Mouse (Mus musculus) embryonic facial prominence, embryonic 12.5 days (tissue): Measurements from ENCODE around the gene Bod1l. TPM values are rescaled to one million over a fixed set of nuclear protein-coding genes. Genes with fewer than 3 reads are reported as not detected.

Source experiments
- ATAC-seq: fragments of 200-750 bp; cut with Nextera tagmentation; 2 replicates; pipeline ENCODE4 v1.8.0; 2017; ENCODE audit not compliant: insufficient number of reproducible peaks, insufficient read depth, low FRiP score, low TSS enrichment
- H3K27ac ChIP-seq: fragments of 300-500 bp; sonication (generic); 2 replicates; pipeline ENCODE4 v1.5.1; 2016; ENCODE audit warnings: mild to moderate bottlenecking
- H3K27me3 ChIP-seq: fragments of 300-500 bp; sonication (generic); 2 replicates; pipeline ENCODE4 v1.6.1; 2016; ENCODE audit warnings: mild to moderate bottlenecking, moderate library complexity
- H3K36me3 ChIP-seq: fragments of 300-500 bp; sonication (generic); 2 replicates; pipeline ENCODE4 v1.6.1; 2016; ENCODE audit warnings: mild to moderate bottlenecking
- H3K4me1 ChIP-seq: fragments of 300-500 bp; sonication (generic); 2 replicates; pipeline ENCODE4 v1.6.1; 2016
- H3K4me2 ChIP-seq: fragments of 300-500 bp; sonication (generic); replicated peaks from 2 replicates; pipeline ENCODE4 v1.6.1; 2016; ENCODE audit warnings: mild to moderate bottlenecking, moderate library complexity
- H3K4me3 ChIP-seq: fragments of 300-500 bp; sonication (generic); 2 replicates; pipeline ENCODE4 v1.5.1; 2016; ENCODE audit warnings: mild to moderate bottlenecking
- H3K9ac ChIP-seq: fragments of 300-500 bp; sonication (generic); 2 replicates; pipeline ENCODE4 v1.6.1; 2016; ENCODE audit warnings: mild to moderate bottlenecking, moderate library complexity
- H3K9me3 ChIP-seq: fragments of 300-500 bp; sonication (generic); 2 replicates; pipeline ENCODE4 v1.6.1; 2016; ENCODE audit warnings: mild to moderate bottlenecking, moderate library complexity
- WGBS: fragments of 180-500 bp; shearing (Covaris S2); methylation state at CpG from one replicate; pipeline ENCODE4 v1.1.7; 2016; 5-methylcytosine and 5-hydroxymethylcytosine counted together
- polyA plus RNA-seq: library from polyadenylated mRNA; unstranded; fragments of >200 nt; fragmentation: Nextera tagmentation; extraction: Ambion mirVana; gene quantifications from 2 replicates; pipeline ENCODE4 v1.2.1, GENCODE M21; 2016

Bod1l gene
- polyA plus RNA-seq, 1 experiment from 2014 or later, result 30.9 TPM

GRCm38 (mm10) chr5:41763731-41764721 is 80.1 kb downstream of the Bod1l start, which contains the start of gene Nkx3-2:
Nkx3-2 (minus strand) TSS chr5:41764501.
- Histone ChIP-seq H3K27me3 (peaks cover 72% of the 10 kb centered on the region), H3K36me3 (no peaks in the 10 kb centered on the region), H3K9ac (peak within 1 kb of the TSS; percentile 53), H3K9me3 (no peaks in the 10 kb centered on the region), H3K4me1 (peaks cover 16% of the 10 kb centered on the region), H3K4me3 (peak within 1 kb of the TSS; percentile 39), H3K27ac (no peak within 1 kb of the TSS; the same call in 1 of the 2 replicates), H3K4me2 (peak within 1 kb of the TSS; percentile 76)
- peak; percentile 66 for ATAC-seq
- WGBS, result 0% methylated on average over 77 of the region's 79 CpGs

GRCm38 (mm10) chr5:41762947-41763730 is 81.0 kb downstream of the Bod1l start:
- Histone ChIP-seq H3K4me2 (peak overlapping the region; percentile 76), H3K4me1 (peaks cover 16% of the 10 kb centered on the region), H3K27ac (no peak overlapping the region), H3K9ac (peak overlapping the region; percentile 53), H3K9me3 (no peaks in the 10 kb centered on the region), H3K4me3 (peak overlapping the region; percentile 39), H3K36me3 (no peaks in the 10 kb centered on the region), H3K27me3 (peaks cover 77% of the 10 kb centered on the region)
- peak; percentile 24; the same call in 1 of the 2 replicates for ATAC-seq
- under 1% methylated on average over 41 of the region's 41 CpGs for WGBS

DNA sequence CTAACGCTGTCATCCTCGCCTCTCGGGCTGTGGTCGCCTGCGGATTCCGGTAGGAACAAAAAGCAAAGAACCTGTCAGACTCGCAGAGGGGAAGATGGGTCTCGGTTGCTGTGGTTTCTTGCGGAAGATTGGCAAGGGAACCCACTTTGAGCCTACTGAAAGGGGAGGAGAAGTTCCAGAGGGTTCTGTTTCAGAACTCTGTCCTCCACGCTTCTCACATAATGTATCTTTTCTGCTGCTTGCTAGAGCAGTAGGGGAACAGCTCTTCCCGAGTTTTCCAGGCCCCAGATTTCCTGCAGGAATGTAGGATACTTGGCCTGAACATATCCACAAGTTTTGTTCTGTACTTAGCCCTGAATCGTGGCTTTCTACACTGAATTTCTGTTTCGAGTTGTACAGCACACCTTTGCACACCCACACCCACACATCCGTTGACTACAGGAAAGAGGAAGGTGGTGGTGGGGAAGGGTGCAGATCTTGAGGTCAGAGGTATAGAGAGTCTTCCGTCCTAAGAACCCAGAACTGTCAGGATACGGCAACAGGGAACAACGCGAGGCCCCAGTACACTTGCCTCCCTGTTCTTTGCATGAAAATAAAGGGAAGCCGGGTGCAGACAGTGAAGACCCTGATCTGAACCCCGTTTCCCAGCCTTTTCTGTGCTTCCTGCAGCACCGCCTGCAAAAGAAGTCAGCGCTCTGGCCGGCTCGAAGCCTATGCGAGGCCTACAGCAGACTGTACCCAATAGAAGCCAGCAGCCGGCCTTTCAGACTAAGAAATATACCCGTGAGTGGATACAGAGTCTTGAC is 81.8 kb downstream of the Bod1l start:
- ATAC-seq, result no peak

GRCm38 (mm10) chr5:41761509-41762140 is 82.5 kb downstream of the Bod1l start:
- no peaks in the 10 kb centered on the region for H3K36me3 ChIP-seq
- peaks cover 16% of the 10 kb centered on the region for H3K4me1 ChIP-seq
- peak overlapping the region; percentile 39 for H3K4me3 ChIP-seq
- ATAC-seq, result no peak
- peak overlapping the region; percentile 76 for H3K4me2 ChIP-seq
- H3K9me3 ChIP-seq, result no peaks in the 10 kb centered on the region
- H3K9ac ChIP-seq, result peak overlapping the region; percentile 34; the same call in 1 of the 2 replicates
- under 1% methylated on average over 53 of the region's 56 CpGs for WGBS
- H3K27me3 ChIP-seq, result peaks cover 77% of the 10 kb centered on the region
- no peak overlapping the region for H3K27ac ChIP-seq

More for the DNA sequence above, 81.8 kb downstream of the Bod1l start:
- peaks cover 16% of the 10 kb centered on the region for H3K4me1 ChIP-seq
- 2% methylated on average over 27 of the region's 27 CpGs for WGBS
- no peaks in the 10 kb centered on the region for H3K9me3 ChIP-seq
- H3K36me3 ChIP-seq, result no peaks in the 10 kb centered on the region
- peak overlapping the region; percentile 53; the same call in 1 of the 2 replicates for H3K9ac ChIP-seq
- H3K4me2 ChIP-seq, result peak overlapping the region; percentile 76
- H3K4me3 ChIP-seq, result peak overlapping the region; percentile 39
- no peak overlapping the region for H3K27ac ChIP-seq
- H3K27me3 ChIP-seq, result peaks cover 77% of the 10 kb centered on the region

DNA sequence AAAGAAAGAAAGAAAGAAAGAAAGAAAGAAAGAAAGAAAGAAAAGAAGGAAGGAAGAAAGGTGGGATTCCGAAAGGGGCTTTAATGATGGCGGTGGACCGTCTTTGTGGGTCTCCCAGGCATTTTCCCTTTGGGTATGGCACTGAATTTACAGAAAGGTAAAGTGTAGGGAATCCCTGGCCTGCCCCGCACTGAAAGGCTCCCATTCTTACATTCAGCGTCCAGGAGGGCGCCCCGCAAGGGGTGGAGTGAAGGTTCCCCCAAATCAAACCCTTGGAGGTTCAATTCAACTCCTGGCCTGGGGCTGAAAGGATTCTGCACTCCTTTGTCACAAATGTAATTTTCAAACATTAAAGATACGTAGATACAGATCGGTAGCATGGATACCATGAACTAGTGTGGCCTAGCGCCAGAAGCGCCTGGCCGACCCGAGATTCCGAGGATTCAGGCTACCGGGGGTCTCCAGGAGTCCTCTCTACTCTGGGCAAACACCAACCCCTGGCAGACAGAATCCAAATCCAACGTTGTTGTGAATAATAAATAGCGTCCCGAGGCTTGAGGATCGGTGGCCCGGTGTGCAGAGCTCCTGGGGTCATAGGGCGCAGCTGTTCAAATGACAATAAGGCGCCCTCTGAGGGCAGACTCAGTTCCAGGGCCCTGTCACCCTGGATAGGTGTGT is 83.1 kb downstream of the Bod1l start:
- H3K36me3 ChIP-seq, result no peaks in the 10 kb centered on the region
- H3K4me3 ChIP-seq, result peak overlapping the region; percentile 39
- peaks cover 16% of the 10 kb centered on the region for H3K4me1 ChIP-seq
- no peak overlapping the region for H3K9ac ChIP-seq
- H3K27ac ChIP-seq, result no peak overlapping the region
- H3K4me2 ChIP-seq, result peak overlapping the region; percentile 76
- 3% methylated on average over 22 of the region's 22 CpGs for WGBS
- peaks cover 79% of the 10 kb centered on the region for H3K27me3 ChIP-seq
- H3K9me3 ChIP-seq, result no peaks in the 10 kb centered on the region
- ATAC-seq, result no peak

GRCm38 (mm10) chr5:41760071-41760470 is 84.0 kb downstream of the Bod1l start:
- ATAC-seq, result no peak
- H3K27me3 ChIP-seq, result peaks cover 85% of the 10 kb centered on the region
- H3K27ac ChIP-seq, result no peak overlapping the region
- H3K4me2 ChIP-seq, result no peak overlapping the region
- peaks cover 16% of the 10 kb centered on the region for H3K4me1 ChIP-seq
- 9% methylated on average over 8 of the region's 8 CpGs for WGBS
- H3K9me3 ChIP-seq, result no peaks in the 10 kb centered on the region
- no peak overlapping the region for H3K9ac ChIP-seq
- no peak overlapping the region for H3K4me3 ChIP-seq
- no peaks in the 10 kb centered on the region for H3K36me3 ChIP-seq

DNA sequence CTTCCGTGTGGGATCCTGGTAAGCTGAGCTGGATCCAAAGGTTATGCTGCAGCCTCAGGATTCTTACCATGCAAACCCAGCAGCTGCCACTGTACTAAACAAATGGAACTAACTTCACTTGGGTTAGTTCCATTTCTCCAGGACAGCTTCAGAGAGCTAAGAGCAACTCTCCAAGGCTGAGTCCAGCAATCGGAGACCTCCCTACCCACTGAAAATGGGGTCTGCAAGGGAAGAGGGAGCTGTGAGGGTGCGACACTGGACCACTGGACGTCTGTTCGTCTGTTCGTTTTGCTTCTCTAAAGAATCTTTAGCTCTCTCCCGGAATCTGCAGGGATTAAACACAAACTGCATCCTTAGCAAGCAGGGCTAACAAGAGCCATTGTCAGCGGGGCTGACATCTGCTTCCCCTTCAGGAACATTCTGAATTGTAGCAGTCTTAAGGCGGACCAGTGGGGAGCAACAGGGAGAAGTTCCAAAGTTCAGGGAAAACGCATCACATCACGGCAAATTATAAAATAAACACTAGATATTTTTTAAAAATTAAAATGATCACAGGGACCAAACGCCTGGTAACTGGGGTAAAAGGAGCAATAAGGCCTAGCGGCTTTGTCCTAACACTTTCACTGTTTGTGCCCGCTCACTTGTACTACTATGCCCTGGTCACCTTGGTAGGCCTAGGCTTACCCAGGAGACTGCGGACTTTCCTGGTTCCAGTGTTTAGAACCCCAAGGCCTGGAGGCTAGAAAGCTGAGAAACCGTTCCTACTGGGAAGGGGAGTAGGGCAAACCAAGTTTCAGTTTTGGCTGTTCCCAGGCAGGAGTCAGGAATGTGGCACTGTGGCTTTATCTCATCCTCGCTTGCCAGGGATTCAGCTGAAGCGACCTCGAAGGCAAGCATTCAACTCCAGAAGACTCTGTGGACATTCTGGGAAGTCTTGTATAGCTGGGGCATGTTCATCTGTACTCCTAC is 85.2 kb downstream of the Bod1l start:
- no peak overlapping the region for H3K4me2 ChIP-seq
- no peak overlapping the region for H3K27ac ChIP-seq
- ATAC-seq, result no peak
- peaks cover 88% of the 10 kb centered on the region for H3K27me3 ChIP-seq
- no peaks in the 10 kb centered on the region for H3K36me3 ChIP-seq
- peaks cover 10% of the 10 kb centered on the region for H3K4me1 ChIP-seq
- 8% methylated on average over 19 of the region's 19 CpGs for WGBS
- H3K9me3 ChIP-seq, result no peaks in the 10 kb centered on the region
- no peak overlapping the region for H3K9ac ChIP-seq
- H3K4me3 ChIP-seq, result no peak overlapping the region

DNA sequence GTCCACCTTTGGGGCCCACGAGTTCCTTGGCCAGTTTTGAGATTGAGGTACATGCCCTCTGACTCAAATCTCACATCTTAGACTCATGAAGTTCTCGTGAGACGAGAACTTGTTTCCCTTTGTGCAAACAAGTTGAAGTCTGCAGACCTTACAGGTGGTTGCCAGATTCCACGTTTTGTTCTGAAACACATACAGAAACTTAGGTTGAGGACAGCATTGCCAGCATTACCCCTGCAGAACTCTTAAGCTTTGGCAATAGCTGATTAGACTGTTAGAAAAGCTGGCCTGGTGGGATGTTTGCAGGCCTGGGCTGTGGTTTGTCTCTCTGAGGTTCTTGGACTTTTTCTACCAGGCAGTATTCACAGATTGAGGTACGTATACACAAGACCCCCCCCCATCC is 86.8 kb downstream of the Bod1l start:
- Histone ChIP-seq H3K9ac (no peak overlapping the region), H3K4me2 (no peak overlapping the region), H3K27ac (no peak overlapping the region), H3K27me3 (peaks cover 86% of the 10 kb centered on the region), H3K36me3 (no peaks in the 10 kb centered on the region), H3K4me1 (no peaks in the 10 kb centered on the region), H3K4me3 (no peak overlapping the region), H3K9me3 (no peaks in the 10 kb centered on the region)
- WGBS, result 3% methylated on average over 5 of the region's 5 CpGs
- no peak for ATAC-seq

- H3K36me3 ChIP-seq, result no peaks in the 10 kb centered on the region
- ATAC-seq, result no peak
- H3K9ac ChIP-seq, result no peak overlapping the region
- H3K4me1 ChIP-seq, result no peaks in the 10 kb centered on the region
- no peaks in the 10 kb centered on the region for H3K9me3 ChIP-seq
- no peak overlapping the region for H3K4me3 ChIP-seq
- peaks cover 87% of the 10 kb centered on the region for H3K27me3 ChIP-seq
- no peak overlapping the region for H3K27ac ChIP-seq
- WGBS, result 8% methylated on average over 4 of the region's 4 CpGs
- no peak overlapping the region for H3K4me2 ChIP-seq
Observed at GRCm38 (mm10) chr5:41756396-41756795, 87.7 kb downstream of the Bod1l start.
